Mouse (Mus musculus): ENCODE results near the gene Cwh43.

GRCm38 (mm10) chr5:73368845-73369447, 36.9 kb upstream of the Cwh43 start:
- no peak for TF ChIP-seq EP300 (IDR thresholded peaks at IDR 0.05; ENCODE audit: low read depth)
- TF ChIP-seq CTCF (IDR thresholded peaks at IDR 0.05; ENCODE audit: low read depth): no peak
